Mouse (Mus musculus) testis, adult 2 months (tissue): Measurements from ENCODE around the gene Nfkbie. TPM values are rescaled to one million over a fixed set of nuclear protein-coding genes. Genes with fewer than 3 reads are reported as not detected.

Experiments used
- H3K27ac ChIP-seq: fragments of 200-500 bp; 2 replicates; pipeline ENCODE4 v1.5.1; 2012; ENCODE audit warnings: low read depth, low read length; ENCODE audit not compliant: control insufficient read depth, insufficient read depth
- H3K27me3 ChIP-seq: fragments of 200-500 bp; 2 replicates; pipeline ENCODE4 v1.6.1; 2012; ENCODE audit warnings: mild to moderate bottlenecking, low read length, moderate library complexity; ENCODE audit not compliant: control insufficient read depth, insufficient read depth
- H3K36me3 ChIP-seq: fragments of 200-500 bp; 2 replicates; pipeline ENCODE4 v1.6.1; 2012; ENCODE audit warnings: mild to moderate bottlenecking, low read length; ENCODE audit not compliant: control insufficient read depth, insufficient read depth
- H3K4me1 ChIP-seq: fragments of 200-500 bp; 2 replicates; pipeline ENCODE4 v1.6.1; 2012; ENCODE audit warnings: low read length; ENCODE audit not compliant: control insufficient read depth, insufficient read depth
- H3K4me3 ChIP-seq: fragments of 200-500 bp; 2 replicates; pipeline ENCODE4 v1.5.1; 2012; ENCODE audit warnings: low read depth, mild to moderate bottlenecking, low read length, moderate library complexity, mixed read lengths; ENCODE audit not compliant: control insufficient read depth
- CTCF ChIP-seq: fragments of 200-500 bp; IDR thresholded peaks from 2 replicates; pipeline ENCODE4 v1.5.1; 2012; ENCODE audit warnings: low read depth, mild to moderate bottlenecking, inconsistent platforms, low read length, moderate library complexity; ENCODE audit not compliant: control insufficient read depth, insufficient read depth, insufficient replicate concordance
- POLR2A ChIP-seq: fragments of 200-500 bp; IDR thresholded peaks from 2 replicates; pipeline ENCODE4 v1.6.1; 2012; ENCODE audit warnings: low read depth, mild to moderate bottlenecking, inconsistent platforms, low read length, moderate library complexity; ENCODE audit not compliant: control insufficient read depth
- polyA plus RNA-seq: library from polyadenylated mRNA; depleted of rRNA; stranded (reverse); fragments of >200 nt; gene quantifications from 2 replicates; pipeline ENCODE4 v1.2.3, GENCODE M21; 2012

Nfkbie gene
- polyA plus RNA-seq, 1 experiment: 0.83 TPM

GRCm38 (mm10) chr17:45596631-45597396 is 41.3 kb downstream of the Nfkbie start:
- TF ChIP-seq POLR2A: no peak
- peak; percentile 45; the same call in 1 of the 2 replicates for TF ChIP-seq CTCF
- Histone ChIP-seq H3K4me1 (peaks cover 29% of the 10 kb centered on the region), H3K27me3 (no peaks in the 10 kb centered on the region)

GRCm38 (mm10) chr17:45597787-45598186 is 42.3 kb downstream of the Nfkbie start:
- no peaks in the 10 kb centered on the region for H3K36me3 ChIP-seq
- H3K27ac ChIP-seq: peak overlapping the region; percentile 55; the same call in 1 of the 2 replicates
- TF ChIP-seq CTCF: no peak
- TF ChIP-seq POLR2A: no peak
- no peaks in the 10 kb centered on the region for H3K27me3 ChIP-seq
- H3K4me1 ChIP-seq: peaks cover 30% of the 10 kb centered on the region
- H3K4me3 ChIP-seq: 0 out of 2 replicates have a peak overlapping the region, but pooled peaks have one; percentile 16

More at GRCm38 (mm10) chr17:45596631-45597396, 41.3 kb downstream of the Nfkbie start:
- Histone ChIP-seq H3K4me3 (peak overlapping the region; percentile 95), H3K36me3 (no peaks in the 10 kb centered on the region), H3K27ac (peak overlapping the region; percentile 89)

GRCm38 (mm10) chr17:45598376-45598775 is 42.9 kb downstream of the Nfkbie start:
- Histone ChIP-seq H3K36me3 (no peaks in the 10 kb centered on the region), H3K27ac (peak overlapping the region; percentile 71), H3K27me3 (no peaks in the 10 kb centered on the region), H3K4me3 (peak overlapping the region; percentile 19; the same call in 1 of the 2 replicates), H3K4me1 (peaks cover 24% of the 10 kb centered on the region)
- TF ChIP-seq CTCF: no peak
- TF ChIP-seq POLR2A: no peak

- H3K27ac ChIP-seq: peak overlapping the region; percentile 71
- TF ChIP-seq CTCF: no peak
- H3K27me3 ChIP-seq: no peaks in the 10 kb centered on the region
- H3K4me1 ChIP-seq: peaks cover 24% of the 10 kb centered on the region
- no peaks in the 10 kb centered on the region for H3K36me3 ChIP-seq
- no peak overlapping the region for H3K4me3 ChIP-seq
These were observed 43.4 kb downstream of the Nfkbie start for GRCm38 (mm10) chr17:45598891-45599290.

GRCm38 (mm10) chr17:45599446-45600242 is 44.1 kb downstream of the Nfkbie start, which contains the start of gene Slc29a1:
Slc29a1 (minus strand) TSS chr17:45599606.
- no peaks in the 10 kb centered on the region for H3K27me3 ChIP-seq
- H3K4me1 ChIP-seq: peaks cover 24% of the 10 kb centered on the region
- H3K27ac ChIP-seq: peak within 1 kb of the TSS; percentile 71
- H3K36me3 ChIP-seq: no peaks in the 10 kb centered on the region
- TF ChIP-seq POLR2A: peak; percentile 57
- no peak for TF ChIP-seq CTCF
- H3K4me3 ChIP-seq: peak within 1 kb of the TSS; percentile 67

GRCm38 (mm10) chr17:45600267-45600666 is 44.8 kb downstream of the Nfkbie start:
- Histone ChIP-seq H3K4me3 (no peak overlapping the region), H3K4me1 (peaks cover 24% of the 10 kb centered on the region), H3K36me3 (no peaks in the 10 kb centered on the region), H3K27ac (no peak overlapping the region), H3K27me3 (no peaks in the 10 kb centered on the region)
- TF ChIP-seq POLR2A: no peak
- no peak for TF ChIP-seq CTCF

- H3K4me3 ChIP-seq: peak overlapping the region; percentile 17; the same call in 1 of the 2 replicates
- H3K4me1 ChIP-seq: peaks cover 19% of the 10 kb centered on the region
- H3K36me3 ChIP-seq: no peaks in the 10 kb centered on the region
- TF ChIP-seq CTCF (no peak), POLR2A (peak; percentile 26; the same call in 1 of the 2 replicates)
- 0 out of 2 replicates have a peak overlapping the region, but pooled peaks have one; percentile 35 for H3K27ac ChIP-seq
- no peaks in the 10 kb centered on the region for H3K27me3 ChIP-seq
These were observed 45.8 kb downstream of the Nfkbie start for GRCm38 (mm10) chr17:45601325-45601724.
